Mouse (Mus musculus) small intestine, adult 2 months (tissue): Measurements from ENCODE around the gene Amn1. TPM values are rescaled to one million over a fixed set of nuclear protein-coding genes. Genes with fewer than 3 reads are reported as not detected.
A peak's percentile ranks its signal among the peaks of the same experiment; 100 is the strongest.
"Not testable (repeated sequence)": the region's sequence is repeated elsewhere in the genome, so short reads cannot be mapped to it uniquely, and the experiment has no call there.

Experiments used
- H3K27ac ChIP-seq: fragments of 200-500 bp; 2 replicates; pipeline ENCODE4 v1.5.1; 2012; ENCODE audit warnings: low read depth, low read length, control low read depth, inconsistent platforms; ENCODE audit not compliant: insufficient read depth
- H3K27me3 ChIP-seq: fragments of 200-500 bp; 2 replicates; pipeline ENCODE4 v1.6.1; 2012; ENCODE audit warnings: mild to moderate bottlenecking, moderate library complexity, low read length, inconsistent platforms; ENCODE audit not compliant: control insufficient read depth, insufficient read depth
- H3K36me3 ChIP-seq: fragments of 200-500 bp; 2 replicates; pipeline ENCODE4 v1.6.1; 2012; ENCODE audit warnings: mild to moderate bottlenecking, low read length, control low read depth, inconsistent platforms; ENCODE audit not compliant: control insufficient read depth, insufficient read depth
- H3K4me1 ChIP-seq: fragments of 200-500 bp; 2 replicates; pipeline ENCODE4 v1.6.1; 2012; ENCODE audit warnings: low read length, inconsistent platforms, mixed read lengths; ENCODE audit not compliant: control insufficient read depth, insufficient read depth, insufficient read length
- H3K4me3 ChIP-seq: fragments of 200-500 bp; 2 replicates; pipeline ENCODE4 v1.5.1; 2012; ENCODE audit warnings: low read depth, mild to moderate bottlenecking, control low read depth, inconsistent platforms, low read length, moderate library complexity
- CTCF ChIP-seq: fragments of 200-500 bp; IDR thresholded peaks from 2 replicates; pipeline ENCODE4 v1.5.1; 2012; ENCODE audit warnings: low read depth, mild to moderate bottlenecking, control low read depth, inconsistent platforms, low read length, moderate library complexity, mixed read lengths; ENCODE audit not compliant: insufficient replicate concordance, insufficient read length; ENCODE audit errors: extremely low read depth
- POLR2A ChIP-seq: fragments of 200-500 bp; IDR thresholded peaks from 2 replicates; pipeline ENCODE4 v1.6.1; 2012; ENCODE audit warnings: low read depth, mild to moderate bottlenecking, control low read depth, inconsistent platforms, low read length, moderate library complexity
- WGBS: fragments of 180-500 bp; shearing (Covaris S2); methylation state at CpG from one replicate; pipeline ENCODE4 v1.1.7; 2018; 5-methylcytosine and 5-hydroxymethylcytosine counted together
- polyA plus RNA-seq: library from polyadenylated mRNA; depleted of rRNA; stranded (reverse); fragments of >200 nt; gene quantifications from 2 replicates; pipeline ENCODE4 v1.2.3, GENCODE M21; 2012

The Amn1 gene
- polyA plus RNA-seq, 1 experiment = 4.0 TPM

GRCm38 (mm10) chr6:149174932-149175570, 13.5 kb downstream of the Amn1 start:
- Histone ChIP-seq H3K4me1 (peaks cover 4% of the 10 kb centered on the region; the same call in 1 of the 2 replicates), H3K4me3 (no peak overlapping the region), H3K27ac (peak overlapping the region; percentile 69), H3K27me3 (no peaks in the 10 kb centered on the region), H3K36me3 (peaks cover 23% of the 10 kb centered on the region)
- 74% methylated on average over 3 of the region's 3 CpGs for WGBS
- TF ChIP-seq POLR2A (no peak), CTCF (no peak)

- WGBS = 24% methylated on average over 4 of the region's 4 CpGs
- peaks cover 20% of the 10 kb centered on the region for H3K36me3 ChIP-seq
- peak overlapping the region; percentile 69 for H3K27ac ChIP-seq
- TF ChIP-seq CTCF = no peak
- no peak for TF ChIP-seq POLR2A
- H3K4me1 ChIP-seq = peaks cover 4% of the 10 kb centered on the region; the same call in 1 of the 2 replicates
- no peak overlapping the region for H3K4me3 ChIP-seq
- H3K27me3 ChIP-seq = no peaks in the 10 kb centered on the region
These were observed 14.5 kb downstream of the Amn1 start for GRCm38 (mm10) chr6:149173831-149174625.

- not testable (repeated sequence) for H3K27me3 ChIP-seq, H3K27ac ChIP-seq, H3K4me3 ChIP-seq, H3K4me1 ChIP-seq
- 98% methylated on average over 4 of the region's 4 CpGs for WGBS
- peaks cover 20% of the 10 kb centered on the region for H3K36me3 ChIP-seq
These were observed 18.5 kb downstream of the Amn1 start for GRCm38 (mm10) chr6:149169965-149170364.

- H3K4me3 ChIP-seq = no peak overlapping the region
- H3K4me1 ChIP-seq = no peaks in the 10 kb centered on the region
- no peak for TF ChIP-seq POLR2A
- no peak overlapping the region for H3K27ac ChIP-seq
- peaks cover 20% of the 10 kb centered on the region for H3K36me3 ChIP-seq
- 99% methylated on average over 2 of the region's 2 CpGs for WGBS
- no peaks in the 10 kb centered on the region for H3K27me3 ChIP-seq
These were observed 20.1 kb downstream of the Amn1 start for GRCm38 (mm10) chr6:149168436-149168835.

- TF ChIP-seq CTCF (no peak), POLR2A (no peak)
- Histone ChIP-seq H3K36me3 (peaks cover 19% of the 10 kb centered on the region), H3K27me3 (no peaks in the 10 kb centered on the region), H3K4me3 (no peak overlapping the region), H3K4me1 (no peaks in the 10 kb centered on the region), H3K27ac (no peak overlapping the region)
- 97% methylated on average over 1 of the region's 1 CpGs for WGBS
These were observed 20.8 kb downstream of the Amn1 start for GRCm38 (mm10) chr6:149167672-149168071.

GRCm38 (mm10) chr6:149167038-149167437, 21.5 kb downstream of the Amn1 start:
- 40% methylated on average over 3 of the region's 4 CpGs for WGBS
- H3K4me1 ChIP-seq, H3K27ac ChIP-seq, H3K27me3 ChIP-seq, H3K4me3 ChIP-seq: not testable (repeated sequence)
- peaks cover 20% of the 10 kb centered on the region for H3K36me3 ChIP-seq

GRCm38 (mm10) chr6:149155031-149155841, 33.3 kb downstream of the Amn1 start:
- TF ChIP-seq POLR2A (no peak), CTCF (no peak)
- 19% methylated on average over 3 of the region's 3 CpGs for WGBS
- Histone ChIP-seq H3K4me3 (no peak overlapping the region), H3K27me3 (no peaks in the 10 kb centered on the region), H3K36me3 (peaks cover 11% of the 10 kb centered on the region), H3K4me1 (peaks cover 19% of the 10 kb centered on the region), H3K27ac (peak overlapping the region; percentile 87)
